Mouse (Mus musculus): Measurements from ENCODE around the gene Tgm7. TPM values are rescaled to one million over a fixed set of nuclear protein-coding genes. Genes with fewer than 3 reads are reported as not detected.

Gene Tgm7
- total and polyA plus RNA-seq, 3 experiments = not detected

DNA sequence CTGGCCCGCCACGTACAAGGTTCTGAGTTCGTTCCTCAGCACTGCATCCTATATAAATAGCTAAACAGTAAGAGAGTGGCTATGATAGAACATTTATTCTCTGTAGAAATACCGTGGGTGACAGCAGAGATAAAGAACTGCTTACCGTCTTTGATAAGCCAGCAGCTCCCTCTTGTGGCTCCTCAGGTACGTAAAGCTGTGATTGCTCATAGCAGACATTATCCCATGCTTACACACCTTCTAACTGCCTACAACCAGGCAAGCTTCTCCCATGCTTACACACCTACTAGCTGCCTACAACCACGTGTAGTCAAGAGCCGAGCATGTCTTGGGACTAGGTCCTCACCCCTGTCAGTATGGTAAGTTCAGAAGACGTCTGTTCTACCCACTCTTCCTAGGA lies 7.5 kb downstream of the Tgm7 start (continued):
- TF ChIP-seq MAX (IDR thresholded peaks at IDR 0.05; ENCODE audit: low read length) (no peak), UBTF (IDR thresholded peaks at IDR 0.05; ENCODE audit: low read depth, low read length) (no peak), HCFC1 (IDR thresholded peaks at IDR 0.05; ENCODE audit: low read depth, low read length) (no peak)

DNA sequence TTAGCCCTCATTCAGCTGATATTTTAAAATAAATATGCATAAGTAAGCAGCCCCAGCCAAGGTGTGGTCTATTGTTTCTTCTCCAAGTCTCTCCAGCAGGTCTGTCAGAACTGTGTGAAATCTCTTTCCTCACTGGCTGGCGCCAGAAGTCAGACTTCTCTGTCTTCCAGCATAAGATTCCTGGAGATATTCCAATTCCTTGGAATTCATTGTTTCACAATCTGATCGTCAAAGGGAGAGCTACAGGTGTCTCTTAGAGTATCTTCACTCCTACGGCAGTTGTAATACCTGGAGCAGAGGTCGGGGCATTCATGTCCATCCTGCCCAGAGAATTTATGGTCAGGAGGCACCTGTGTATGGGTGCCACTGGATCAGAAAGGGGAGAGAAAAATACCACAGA lies 19.8 kb downstream of the Tgm7 start:
- H3K27ac ChIP-seq (ENCODE audit: insufficient read depth, low read depth) = no peak overlapping the region
- no peak for DNase-seq (ENCODE audit: extremely low read depth)

DNA sequence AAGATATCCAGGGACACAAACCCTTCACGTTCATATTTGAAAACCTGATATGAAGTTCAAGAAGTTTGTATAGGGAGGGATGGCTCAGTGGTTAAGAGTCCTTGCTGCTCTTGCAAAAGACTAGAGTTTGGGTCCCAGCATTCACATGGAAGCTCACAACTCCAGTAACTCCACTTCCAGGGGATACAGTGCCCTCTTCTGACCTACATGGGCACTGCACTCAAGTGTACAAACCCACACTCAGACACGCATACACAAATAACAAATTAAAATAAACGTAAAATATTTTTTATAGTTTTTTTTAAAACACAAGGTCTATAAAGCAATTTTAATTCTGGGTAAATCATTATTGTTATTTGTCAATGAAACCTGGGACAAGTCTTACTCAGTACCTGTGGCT lies 21.1 kb downstream of the Tgm7 start:
- H3K4me3 ChIP-seq (replicated peaks in 1 of 3; ENCODE audit: low read depth in 2 of 3, low read length in 2 of 3, poor library complexity in 1 of 3) = no peak overlapping the region
- H3K79me2 ChIP-seq (replicated peaks; ENCODE audit: control insufficient read depth, extremely low read depth, insufficient read depth, poor library complexity, severe bottlenecking) = no peaks in the 10 kb centered on the region
- peaks cover 38% of the 10 kb centered on the region for H3K27me3 ChIP-seq (replicated peaks)
- peaks cover 0 to 2% of the 10 kb centered on the region in 2 experiments; a peak in 1 of 4 replicates for H3K4me1 ChIP-seq (ENCODE audit: control insufficient read depth in 1 of 2, insufficient read depth in 2 of 2)
- in situ Hi-C loops (cut with MboI; ENCODE audit: low pct_ligation_motif_present, low pct_unique_long_range_greater_than_20kb, low sequenced_read_pairs) = no loop called here
- H3K36me3 ChIP-seq (replicated peaks in 1 of 2; ENCODE audit: control insufficient read depth in 1 of 2, insufficient read depth in 1 of 2, low read length in 1 of 2) = no peaks in the 10 kb centered on the region
- no peak overlapping the region for H3K27ac ChIP-seq (ENCODE audit: insufficient read depth, low read depth)
- no peak overlapping the region for H3K4me2 ChIP-seq (ENCODE audit: insufficient read depth, low read depth, poor library complexity, severe bottlenecking)
- dilution Hi-C loops (cut with MboI; ENCODE audit: extremely low pct_ligation_motif_present, extremely low pct_unique_long_range_greater_than_20kb, low sequenced_read_pairs) = no loop called here
- TF ChIP-seq CTCF (conservative IDR thresholded peaks at IDR 0.05 in 1 of 2, IDR thresholded peaks at IDR 0.05 in 1 of 2; ENCODE audit: low read depth in 2 of 2, low read length in 2 of 2) = peak; percentile 15 to 28; a peak in 3 of 4 replicates
- TF ChIP-seq JUND (conservative IDR thresholded peaks at IDR 0.05; ENCODE audit: low read depth, low read length) = no peak
- peak; percentile 19 for TF ChIP-seq RAD21 (IDR thresholded peaks at IDR 0.05; ENCODE audit: low read depth, low read length)
- no peak for TF ChIP-seq NRF1 (IDR thresholded peaks at IDR 0.05; ENCODE audit: low read depth, low read length)
- H3K9ac ChIP-seq (ENCODE audit: insufficient read depth, low read depth) = no peak overlapping the region
- DNase-seq (ENCODE audit: extremely low read depth) = no peak
- no peaks in the 10 kb centered on the region for H3K9me3 ChIP-seq (replicated peaks; ENCODE audit: low read length)

More for the DNA sequence above, 19.8 kb downstream of the Tgm7 start:
- H3K9ac ChIP-seq (ENCODE audit: insufficient read depth, low read depth) = no peak overlapping the region
- H3K79me2 ChIP-seq (replicated peaks; ENCODE audit: control insufficient read depth, extremely low read depth, insufficient read depth, poor library complexity, severe bottlenecking) = no peaks in the 10 kb centered on the region
- H3K4me2 ChIP-seq (ENCODE audit: insufficient read depth, low read depth, poor library complexity, severe bottlenecking) = no peak overlapping the region
- no peaks in the 10 kb centered on the region for H3K9me3 ChIP-seq (replicated peaks; ENCODE audit: low read length)
- in situ Hi-C loops (cut with MboI; ENCODE audit: low pct_ligation_motif_present, low pct_unique_long_range_greater_than_20kb, low sequenced_read_pairs) (loop anchor here (10.0 kb wide), 1 partner anchor 45 kb away; no protein-coding TSS in a partner anchor), dilution Hi-C loops (cut with MboI; ENCODE audit: extremely low pct_ligation_motif_present, extremely low pct_unique_long_range_greater_than_20kb, low sequenced_read_pairs) (no loop called here)
- H3K36me3 ChIP-seq (replicated peaks in 1 of 2; ENCODE audit: control insufficient read depth in 1 of 2, insufficient read depth in 1 of 2, low read length in 1 of 2) = no peaks in the 10 kb centered on the region
- peaks cover 44% of the 10 kb centered on the region for H3K27me3 ChIP-seq (replicated peaks)
- no peak overlapping the region for H3K4me3 ChIP-seq (replicated peaks in 1 of 3; ENCODE audit: low read depth in 2 of 3, low read length in 2 of 3, poor library complexity in 1 of 3)
- TF ChIP-seq CHD2 (IDR thresholded peaks at IDR 0.05; ENCODE audit: low read length) (no peak), PAX5 (IDR thresholded peaks at IDR 0.05; ENCODE audit: low read length) (no peak), JUND (conservative IDR thresholded peaks at IDR 0.05; ENCODE audit: low read depth, low read length) (no peak), MYC (IDR thresholded peaks at IDR 0.05; ENCODE audit: low read depth, low read length) (no peak), TBP (conservative IDR thresholded peaks at IDR 0.05; ENCODE audit: low read depth, low read length) (no peak), E2F4 (IDR thresholded peaks at IDR 0.05; ENCODE audit: insufficient replicate concordance, low read depth, low read length) (no peak), GABPA (IDR thresholded peaks at IDR 0.05; ENCODE audit: insufficient replicate concordance, low read depth, low read length) (no peak), ELF1 (IDR thresholded peaks at IDR 0.05; ENCODE audit: low read depth, low read length) (no peak), HCFC1 (IDR thresholded peaks at IDR 0.05; ENCODE audit: low read depth, low read length) (no peak), USF1 (IDR thresholded peaks at IDR 0.05; ENCODE audit: low read depth, low read length) (no peak), BHLHE40 (IDR thresholded peaks at IDR 0.05; ENCODE audit: low read depth, low read length) (no peak), RCOR1 (conservative IDR thresholded peaks at IDR 0.05; ENCODE audit: low read depth, low read length) (no peak), ZNF384 (IDR thresholded peaks at IDR 0.05; ENCODE audit: low read depth, low read length) (no peak), NRF1 (IDR thresholded peaks at IDR 0.05; ENCODE audit: low read depth, low read length) (no peak), MEF2A (IDR thresholded peaks at IDR 0.05; ENCODE audit: borderline replicate concordance, low read depth, low read length) (no peak), KAT2A (IDR thresholded peaks at IDR 0.05; ENCODE audit: insufficient replicate concordance, low read length) (no peak), ZC3H11A (IDR thresholded peaks at IDR 0.05; ENCODE audit: low read depth, low read length) (no peak), SMC3 (IDR thresholded peaks at IDR 0.05; ENCODE audit: low read depth, low read length) (no peak), USF2 (conservative IDR thresholded peaks at IDR 0.05; ENCODE audit: low read depth, low read length) (no peak), ETS1 (conservative IDR thresholded peaks at IDR 0.05; ENCODE audit: low read depth, low read length) (no peak)
- H3K4me1 ChIP-seq (ENCODE audit: control insufficient read depth in 1 of 2, insufficient read depth in 2 of 2) = peaks cover 0 to 2% of the 10 kb centered on the region in 2 experiments; a peak in 1 of 4 replicates
